Mouse (Mus musculus): Measurements from ENCODE around the gene 1700015F17Rik. TPM values are rescaled to one million over a fixed set of nuclear protein-coding genes. Genes with fewer than 3 reads are reported as not detected.

1700015F17Rik gene
- not detected for total RNA-seq (2023)

DNA sequence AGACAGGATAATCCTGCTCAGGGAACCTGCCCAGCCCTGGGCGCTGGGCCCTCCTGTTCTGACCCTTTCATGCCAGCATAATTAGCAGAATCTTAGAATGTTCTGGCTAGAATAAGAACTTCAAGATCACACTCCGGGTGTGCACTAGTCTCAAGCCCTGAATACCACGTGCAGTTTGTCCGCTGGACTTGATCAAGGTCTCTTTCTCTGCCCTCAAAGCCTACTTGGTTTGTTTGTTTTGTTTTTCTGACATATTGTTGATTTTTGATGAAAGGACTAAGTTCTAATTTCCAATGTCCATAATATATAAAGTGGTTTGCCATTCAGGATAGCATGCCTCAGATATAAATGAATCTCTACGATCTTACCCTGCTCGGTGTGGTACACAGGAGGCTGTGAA lies at the start of gene 1700015F17Rik:
1700015F17Rik (minus strand) TSS at position 101 of the 400 bp plus-strand sequence.

DNA sequence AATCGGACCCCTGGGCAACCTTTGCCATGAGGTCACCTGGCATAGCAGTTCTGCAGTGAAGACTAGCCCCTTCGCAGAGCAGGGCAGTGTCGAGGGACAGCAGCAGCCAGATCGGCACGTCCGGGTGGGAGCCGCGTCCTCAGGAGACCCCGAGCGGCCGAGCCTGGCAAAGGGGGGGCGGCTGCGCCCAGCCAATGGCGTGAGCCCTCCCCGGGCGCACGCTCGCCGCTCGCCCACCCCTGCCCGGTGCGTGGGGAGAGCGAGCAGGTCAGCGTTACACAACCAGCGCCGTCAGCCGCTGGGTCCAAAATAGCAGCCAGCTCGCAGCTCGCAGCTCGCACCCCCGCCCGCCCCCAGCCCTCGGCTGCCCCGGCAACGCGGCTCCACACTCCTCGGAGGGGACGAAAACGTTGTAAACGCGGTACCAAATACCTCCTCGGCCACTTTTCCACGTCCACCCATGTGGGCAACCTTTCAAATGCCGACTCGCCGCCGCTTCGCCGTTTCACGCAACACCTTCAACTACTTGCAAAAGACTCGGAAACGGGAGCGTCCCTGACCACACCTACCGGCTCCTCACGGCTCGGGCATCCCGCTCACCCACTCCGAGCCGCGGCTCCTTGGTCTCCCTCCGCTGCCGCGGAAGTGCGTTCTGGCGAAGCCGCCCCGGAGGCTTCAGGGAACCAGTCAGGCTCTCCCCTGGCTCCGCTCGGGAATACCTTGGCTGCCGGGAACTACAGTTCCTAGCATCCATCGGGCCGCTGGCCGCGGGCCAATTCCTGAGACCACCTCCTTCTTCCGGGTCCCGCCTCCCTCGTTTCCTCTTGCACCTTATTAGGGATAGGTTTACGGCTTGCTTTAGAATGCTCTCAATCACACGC lies 35.5 kb upstream of the 1700015F17Rik start, which contains the start of gene Cldn12:
Cldn12 (minus strand) TSS at position 763 of the 881 bp plus-strand sequence.

DNA sequence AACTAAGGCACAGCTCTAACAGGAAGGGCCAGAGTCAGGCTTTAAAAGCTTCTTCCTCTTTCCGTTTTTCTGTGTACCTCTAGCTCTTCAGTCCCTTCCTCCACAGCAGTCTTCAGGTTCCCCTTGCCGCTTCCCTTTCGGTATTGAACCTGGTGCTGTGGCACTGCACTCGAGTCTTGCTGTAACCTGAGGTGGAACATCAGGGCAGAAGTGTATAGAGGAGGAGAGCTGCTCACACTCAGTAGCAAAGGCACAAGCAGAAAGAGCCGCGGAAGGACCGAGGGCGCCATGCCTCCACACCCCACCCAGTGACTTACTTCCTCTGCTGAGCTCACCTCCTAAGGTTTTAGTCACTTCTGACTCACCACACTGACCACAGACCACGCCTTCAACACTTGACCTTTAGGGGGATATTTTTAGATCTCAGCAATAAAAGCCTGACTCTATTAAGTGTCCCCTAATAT lies 58.9 kb downstream of the 1700015F17Rik start, which contains the start of gene Cdk14:
Cdk14 (minus strand) TSS at position 321 of the 464 bp plus-strand sequence.

Other genes starting within 250 kb of the 1700015F17Rik start
- 10 to 100 TPM; 57.5 to 57.9 TPM for gene Cdk14, start 58.8 kb downstream of the 1700015F17Rik start, total RNA-seq (2023)
- gene Cldn12, start 35.8 kb upstream of the 1700015F17Rik start, total RNA-seq (2023) = 1 to 10 TPM in 1 of 2 experiments, under 1 TPM in 1; 0.70 to 1.0 TPM
- 10 to 100 TPM; 13.9 to 14.9 TPM for gene Gtpbp10, start 80.4 kb upstream of the 1700015F17Rik start, total RNA-seq (2023)
- gene Gm8773, start 94.7 kb upstream of the 1700015F17Rik start, total RNA-seq (2023) = not detected
- not detected for gene Cfap69, start 185.1 kb upstream of the 1700015F17Rik start, total RNA-seq (2023)
- gene Steap2, start 215.4 kb upstream of the 1700015F17Rik start, total RNA-seq (2023) = not detected

All from monocyte, adult 59 days (primary cell).